Mouse (Mus musculus): ENCODE measurements around the gene Rab8b. TPM values are rescaled to one million over a fixed set of nuclear protein-coding genes. Genes with fewer than 3 reads are reported as not detected.

Rab8b gene
- polyA plus RNA-seq, 1 experiment = 8.2 TPM

DNA sequence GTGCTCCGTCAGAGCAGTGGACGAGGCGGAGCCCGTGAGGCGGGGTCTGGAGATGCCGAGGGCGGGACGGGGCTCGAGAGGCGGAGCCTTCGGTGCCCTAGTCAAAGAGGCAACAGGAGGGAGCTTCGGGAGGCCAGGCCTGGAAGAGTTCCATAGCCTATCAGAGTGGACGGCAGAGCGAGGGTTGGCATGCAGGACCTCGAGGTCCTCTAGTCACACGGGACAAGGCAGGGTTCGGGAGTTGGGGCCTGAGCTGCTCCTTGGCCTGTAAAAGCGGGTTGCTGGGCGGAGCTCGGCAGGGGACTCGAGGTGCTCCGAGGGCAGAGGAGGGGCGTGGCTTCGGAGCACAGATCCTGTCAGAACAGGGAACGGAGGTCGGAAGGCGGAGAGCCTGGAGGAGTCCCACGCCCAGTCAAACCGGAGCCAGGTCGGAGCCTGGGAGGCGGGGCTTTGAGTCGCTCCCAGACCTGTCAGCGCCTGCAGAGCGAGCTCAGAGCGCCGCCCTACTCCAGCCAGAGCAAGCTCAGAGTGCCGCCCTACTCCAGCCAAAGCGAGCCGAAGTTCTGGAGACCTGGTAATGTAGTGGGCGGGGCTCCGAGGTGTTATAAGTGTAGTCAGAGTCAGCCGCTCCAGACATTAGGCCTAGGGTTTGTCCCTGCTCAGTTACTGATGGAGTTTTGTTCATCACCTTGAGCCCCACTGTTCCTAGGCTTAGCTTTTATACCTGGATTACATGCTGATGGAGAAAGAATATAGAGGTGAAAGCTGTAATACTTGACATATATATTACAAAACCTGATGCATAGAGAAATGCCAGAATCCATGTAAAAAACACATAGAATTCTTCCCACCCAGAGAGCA lies 123.8 kb downstream of the Rab8b start, which contains the start of gene Aph1b:
Aph1b (minus strand) TSS at position 27 of the 861 bp plus-strand sequence.
- H3K4me3 ChIP-seq (ENCODE audit: insufficient read depth, low read depth, low read length) = peak within 1 kb of the TSS; percentile 75
- H3K27ac ChIP-seq (replicated peaks; ENCODE audit: low read depth, low read length) = peak within 1 kb of the TSS; percentile 32
- H3K4me1 ChIP-seq (ENCODE audit: control insufficient read depth, insufficient read depth, insufficient read length, low read length) = no peaks in the 10 kb centered on the region

DNA sequence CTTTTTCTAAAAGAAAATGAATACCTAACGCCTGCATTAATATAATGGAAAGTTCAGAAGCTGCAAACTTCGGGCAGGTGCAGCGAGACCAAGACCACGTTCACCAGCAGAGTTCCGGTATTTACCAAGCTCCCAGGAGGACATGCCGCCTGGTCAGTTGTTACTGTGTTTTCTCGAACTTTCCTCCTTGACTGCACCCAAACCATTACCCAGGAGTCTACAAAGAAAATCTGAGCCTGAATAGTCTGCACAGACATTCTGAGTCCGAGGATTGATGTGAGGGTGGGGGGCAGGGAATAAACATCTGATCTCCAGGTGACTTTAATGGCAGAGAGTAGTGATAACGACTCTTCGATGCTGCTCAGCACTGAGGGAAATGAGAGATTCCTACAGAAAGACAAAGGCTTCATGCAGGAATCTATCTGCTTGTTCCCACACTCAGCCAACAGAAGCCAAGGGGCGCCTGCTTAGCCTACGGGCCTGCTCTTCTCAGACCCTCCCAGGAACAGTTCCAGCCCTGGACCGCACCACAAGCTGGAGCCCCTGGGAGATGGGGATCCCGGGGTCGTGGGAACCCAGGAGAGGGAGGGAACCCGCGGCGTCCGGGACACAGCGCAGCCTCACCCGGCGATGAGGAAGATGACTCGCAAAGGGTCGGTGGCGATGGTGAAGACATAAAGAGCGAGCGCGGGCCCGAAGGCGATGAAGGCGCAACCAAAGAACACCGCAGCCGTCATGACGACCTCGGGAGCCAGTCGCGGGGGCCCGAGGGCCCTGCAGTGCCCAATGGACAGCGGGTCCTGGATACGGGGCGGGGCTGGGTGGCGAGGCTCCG lies 124.6 kb downstream of the Rab8b start:
- Histone ChIP-seq H3K27ac (replicated peaks; ENCODE audit: low read depth, low read length) (peak overlapping the region; percentile 9; the same call in 1 of the 2 replicates), H3K4me1 (ENCODE audit: control insufficient read depth, insufficient read depth, insufficient read length, low read length) (no peaks in the 10 kb centered on the region), H3K4me3 (ENCODE audit: insufficient read depth, low read depth, low read length) (peak overlapping the region; percentile 75)

Other genes with a start within 250 kb of the Rab8b start
- gene Car12, start 206.0 kb downstream of the Rab8b start, polyA plus RNA-seq (2012; ENCODE audit: insufficient read depth, insufficient read length, missing spikeins) = 0.99 TPM in 1 of 2 replicates, not detected in the other
- gene Aph1b, start 124.2 kb downstream of the Rab8b start, polyA plus RNA-seq (2012; ENCODE audit: insufficient read depth, insufficient read length, missing spikeins) = 9.2 and 11.9 TPM in 2 replicates
- gene Gm10647, start 122.6 kb downstream of the Rab8b start, polyA plus RNA-seq (2012; ENCODE audit: insufficient read depth, insufficient read length, missing spikeins) = not detected in 2 replicates
- gene Aph1c, start 85.0 kb downstream of the Rab8b start, polyA plus RNA-seq (2012; ENCODE audit: insufficient read depth, insufficient read length, missing spikeins) = 0.24 and 0.42 TPM in 2 replicates
- 582 and 811 TPM in 2 replicates for gene Rps27l, start 26.4 kb upstream of the Rab8b start, polyA plus RNA-seq (2012; ENCODE audit: insufficient read depth, insufficient read length, missing spikeins)
- 19.0 and 27.1 TPM in 2 replicates for gene Lactb, start 55.8 kb upstream of the Rab8b start, polyA plus RNA-seq (2012; ENCODE audit: insufficient read depth, insufficient read length, missing spikeins)
- 270 and 325 TPM in 2 replicates for gene Tpm1, start 129.7 kb upstream of the Rab8b start, polyA plus RNA-seq (2012; ENCODE audit: insufficient read depth, insufficient read length, missing spikeins)